Mouse (Mus musculus): ENCODE measurements at regions not wholly inside any gene's neighbourhood (a gene's known extent, or its start where the extent isn't known, plus 50 kb on each side); places are given as distances from the start of the nearest gene placed in this dataset.

DNA sequence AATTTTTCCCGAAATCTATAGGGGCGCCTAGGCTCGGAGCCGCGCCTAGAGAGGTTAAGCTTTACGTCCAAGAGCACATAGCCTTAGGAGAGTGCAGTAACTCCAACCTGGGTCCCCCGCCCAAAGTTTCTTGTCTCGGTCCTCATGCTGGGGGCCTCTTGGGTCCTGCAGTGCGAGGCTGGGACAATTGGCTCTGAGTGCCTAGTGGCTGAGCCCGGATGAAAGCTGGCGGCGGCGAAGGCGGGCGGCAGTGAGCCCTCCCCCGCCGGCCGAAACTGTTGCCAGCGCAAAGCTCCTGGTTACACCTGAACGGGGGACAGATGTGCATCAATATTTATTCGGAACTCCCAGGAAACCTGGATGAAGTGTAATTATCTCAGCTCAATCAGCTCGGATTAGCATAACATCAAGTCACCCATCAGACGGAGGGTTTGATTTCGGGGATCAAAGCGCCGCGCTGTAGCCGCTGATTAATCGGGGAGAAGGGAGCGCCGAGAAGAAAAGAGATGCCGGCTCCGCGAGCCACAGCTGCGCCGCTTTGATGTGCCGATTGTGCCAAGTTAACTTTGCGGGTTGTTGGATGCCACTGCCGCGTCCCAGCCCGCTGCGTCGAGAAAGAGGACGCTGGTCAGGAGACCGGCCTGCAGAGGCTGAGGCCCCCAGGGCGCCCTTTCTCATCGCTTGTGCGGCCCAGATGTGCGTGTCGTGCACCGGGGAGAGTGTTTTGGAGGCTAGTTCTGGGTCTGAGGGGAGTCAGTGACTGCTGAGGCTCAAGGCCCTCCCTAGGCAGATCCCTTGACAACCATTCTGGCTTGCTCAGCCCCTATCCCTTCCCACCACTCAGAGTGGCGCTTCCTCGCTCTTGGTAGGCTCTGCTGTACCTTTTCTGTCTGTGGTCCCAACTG, 123.7 kb upstream of the 4931429L15Rik start:
- DNase-seq: no peak

DNA sequence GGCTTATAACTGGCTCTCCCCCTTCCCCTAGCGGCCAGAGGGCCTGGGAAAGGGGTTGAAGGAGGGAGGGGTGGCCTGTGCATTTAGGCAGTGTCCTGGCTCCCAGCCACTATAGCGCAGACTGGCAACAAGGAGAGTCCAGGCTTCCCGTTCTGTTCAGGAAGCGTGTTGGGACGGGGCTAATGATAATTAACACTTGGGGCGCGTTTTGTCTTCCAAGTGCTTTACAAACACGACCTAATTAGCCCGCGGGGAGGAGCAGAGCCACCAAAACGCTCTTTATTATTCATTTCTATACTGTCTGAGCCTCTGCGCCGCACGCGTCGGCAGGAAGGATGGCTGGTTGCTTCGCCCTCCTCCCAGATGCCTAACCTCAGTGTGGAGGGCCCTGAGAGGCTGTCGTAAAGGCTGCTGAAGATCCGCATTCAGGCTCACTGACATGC, 123.0 kb upstream of the 4931429L15Rik start:
- DNase-seq: peak in 1 of 2 experiments; percentile 11

DNA sequence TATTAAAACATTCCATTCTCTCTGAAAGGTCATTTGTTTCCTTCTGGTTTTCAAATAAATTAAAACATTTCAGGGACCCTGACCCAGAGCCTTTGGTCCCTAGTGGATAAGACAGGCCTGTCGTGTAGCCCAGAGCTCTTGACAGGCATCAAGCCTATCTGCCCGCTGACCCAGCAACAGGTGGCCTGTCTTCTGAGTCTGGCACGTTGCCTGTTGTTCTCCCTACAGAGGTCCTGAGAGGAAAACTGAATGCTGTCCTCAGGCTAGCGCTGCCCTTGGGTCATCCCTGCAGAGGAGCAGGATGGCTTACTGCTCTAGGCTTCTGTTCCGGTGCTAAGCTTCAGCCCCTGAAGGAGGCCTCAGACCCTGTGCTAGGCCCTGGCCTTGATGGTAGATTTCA, 120.4 kb upstream of the 4931429L15Rik start:
- DNase-seq: peak; percentile 21

GRCm38 (mm10) chr9:46434700-46435099, 114.9 kb upstream of the 4931429L15Rik start:
- peak; percentile 55 to 69 for DNase-seq

DNA sequence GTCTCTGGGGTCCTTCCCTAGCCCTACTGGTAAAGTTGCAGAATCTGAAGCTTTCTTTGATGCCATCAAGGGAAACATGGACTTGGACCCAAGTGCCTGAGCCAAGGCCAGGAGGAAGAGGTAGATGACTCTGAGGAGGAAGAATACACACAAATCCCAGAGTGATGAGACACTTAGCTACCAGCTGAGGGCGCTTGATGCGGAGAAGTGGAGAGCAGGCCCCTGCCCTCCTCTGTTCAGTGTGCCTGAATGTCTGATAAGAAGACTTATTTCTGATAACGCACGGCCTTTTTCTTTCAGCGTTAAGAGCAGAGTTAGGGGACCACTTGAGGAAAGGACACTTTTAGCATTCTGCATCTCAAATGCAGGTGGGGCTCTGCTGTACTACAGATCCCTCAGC, 113.9 kb upstream of the 4931429L15Rik start:
- no peak for DNase-seq

- no peak for DNase-seq
These were observed 111.3 kb upstream of the 4931429L15Rik start for GRCm38 (mm10) chr9:46431053-46431452.

GRCm38 (mm10) chr9:46423184-46423967, 103.6 kb upstream of the 4931429L15Rik start:
- DNase-seq: no peak

GRCm38 (mm10) chr9:46421688-46422274, 102.0 kb upstream of the 4931429L15Rik start:
- DNase-seq: no peak

DNA sequence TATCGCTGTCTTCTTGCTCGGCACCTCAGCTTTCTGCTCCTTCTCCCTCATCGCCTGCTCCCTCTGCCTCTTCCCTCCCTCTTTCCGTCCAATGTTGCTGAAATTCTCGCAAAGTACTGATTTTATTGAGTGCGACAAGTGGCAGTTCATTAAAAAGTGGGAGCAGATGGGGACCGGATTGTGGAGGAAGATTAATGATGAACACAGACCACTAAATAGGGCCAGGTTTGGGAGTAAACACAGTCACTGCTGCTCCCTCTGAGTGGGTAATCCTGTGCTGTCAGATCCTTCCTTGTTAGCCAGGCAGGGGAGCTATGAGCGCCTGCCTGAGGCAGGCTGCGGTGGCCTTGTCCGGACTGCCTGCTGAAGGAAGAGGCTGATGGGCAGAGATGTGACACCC, 91.9 kb upstream of the 4931429L15Rik start:
- DNase-seq: no peak

DNA sequence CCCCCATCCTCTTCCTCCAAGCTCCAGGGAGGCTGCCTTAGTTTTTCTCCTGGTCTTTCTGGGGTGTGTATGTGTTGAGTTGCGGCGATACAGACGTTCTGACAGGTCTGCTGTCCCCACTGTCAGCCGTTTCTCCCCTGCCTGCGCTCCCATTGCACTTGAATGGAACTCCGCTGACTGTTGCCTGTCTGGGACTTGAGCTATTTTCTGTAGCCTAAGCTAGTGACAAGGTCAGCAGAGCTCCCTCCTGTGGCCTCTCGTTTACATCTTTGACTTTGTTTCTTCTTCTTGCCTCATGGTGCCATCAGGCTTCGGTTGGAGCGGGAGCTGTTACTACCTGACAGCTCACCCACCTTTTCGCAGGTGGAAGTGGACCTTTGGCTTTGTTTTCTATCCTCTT, 89.0 kb upstream of the 4931429L15Rik start:
- DNase-seq: no peak

- no peak for DNase-seq
These were observed 86.8 kb upstream of the 4931429L15Rik start for GRCm38 (mm10) chr9:46406606-46407005.

GRCm38 (mm10) chr9:46396591-46396990, 76.8 kb upstream of the 4931429L15Rik start:
- DNase-seq: peak; percentile 24 to 40

DNA sequence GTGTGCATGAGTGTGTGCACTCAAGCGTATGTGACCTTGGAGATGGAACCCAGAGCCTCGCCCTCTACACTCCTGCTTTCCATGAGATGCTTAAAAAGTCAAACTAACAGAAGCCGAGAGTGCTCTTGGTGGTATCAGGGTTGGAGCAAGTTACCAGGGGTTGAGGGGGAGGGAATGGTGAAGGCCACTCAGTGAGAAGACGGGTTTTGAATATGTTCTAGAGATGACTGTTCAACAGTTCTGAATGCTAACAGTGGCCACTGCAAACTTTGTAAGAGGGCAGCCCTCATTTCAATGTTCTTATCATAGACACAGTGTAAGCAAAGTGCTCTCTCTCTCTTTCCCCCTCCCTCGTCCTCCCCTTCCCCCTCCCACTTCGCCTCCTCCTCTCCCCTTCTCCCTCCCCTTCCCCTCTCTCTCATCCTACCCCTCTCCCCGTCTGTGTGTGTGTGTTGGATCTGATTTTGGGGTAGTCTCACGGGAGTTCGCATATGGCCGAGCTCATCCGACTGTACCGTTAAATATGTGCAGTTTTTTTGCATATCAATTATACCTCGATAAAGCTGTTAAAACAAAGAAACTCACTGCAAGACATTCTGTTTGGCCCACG, 75.5 kb upstream of the 4931429L15Rik start:
- no peak for DNase-seq

- no peak for DNase-seq
These were observed 74.5 kb upstream of the 4931429L15Rik start for GRCm38 (mm10) chr9:46394239-46394638.

GRCm38 (mm10) chr9:46392641-46393321, 73.0 kb upstream of the 4931429L15Rik start:
- peak; percentile 83 for DNase-seq

GRCm38 (mm10) chr9:46389741-46390140, 70.0 kb upstream of the 4931429L15Rik start:
- DNase-seq: no peak

GRCm38 (mm10) chr9:46388677-46389676, 69.2 kb upstream of the 4931429L15Rik start:
- DNase-seq: no peak

DNA sequence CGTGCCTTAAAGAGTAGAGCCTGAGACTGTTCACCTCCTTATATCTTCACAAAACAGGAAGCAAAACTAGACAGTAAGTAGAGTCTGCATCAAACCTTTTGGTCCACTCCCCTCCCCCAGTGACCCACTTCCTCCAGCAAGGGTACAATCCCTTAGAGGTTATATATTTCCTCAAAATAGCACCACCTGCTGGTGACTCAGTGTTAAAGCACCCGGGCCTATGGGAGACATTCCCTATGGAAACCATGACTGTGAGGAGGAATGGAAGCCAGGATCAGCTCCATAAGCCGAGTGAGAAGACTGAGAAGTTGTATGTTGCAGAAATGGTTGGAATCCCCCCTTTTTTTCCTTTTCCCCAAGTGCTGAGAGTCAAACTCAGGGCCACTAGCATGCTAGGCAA, 66.5 kb upstream of the 4931429L15Rik start:
- no peak for DNase-seq

DNA sequence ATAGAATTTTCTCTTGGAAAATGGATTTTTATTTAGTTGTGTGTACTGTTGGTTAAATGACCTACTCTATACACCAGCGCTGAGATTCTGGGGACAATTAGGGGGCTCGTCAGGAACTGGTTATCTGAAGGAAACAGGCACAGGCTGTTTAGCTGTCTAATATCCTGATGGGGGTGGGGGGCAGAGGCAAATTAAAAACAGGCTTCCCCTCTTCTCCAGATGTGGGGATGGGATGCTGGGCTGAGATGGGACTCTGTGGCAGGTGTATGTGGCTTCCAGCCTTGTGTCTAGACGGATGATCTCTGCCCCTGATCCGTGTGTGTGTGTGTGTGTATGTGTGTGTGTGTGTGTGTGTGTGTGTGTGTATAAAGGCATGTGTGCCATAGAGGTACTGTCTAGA, 61.6 kb upstream of the 4931429L15Rik start:
- no peak for DNase-seq

DNA sequence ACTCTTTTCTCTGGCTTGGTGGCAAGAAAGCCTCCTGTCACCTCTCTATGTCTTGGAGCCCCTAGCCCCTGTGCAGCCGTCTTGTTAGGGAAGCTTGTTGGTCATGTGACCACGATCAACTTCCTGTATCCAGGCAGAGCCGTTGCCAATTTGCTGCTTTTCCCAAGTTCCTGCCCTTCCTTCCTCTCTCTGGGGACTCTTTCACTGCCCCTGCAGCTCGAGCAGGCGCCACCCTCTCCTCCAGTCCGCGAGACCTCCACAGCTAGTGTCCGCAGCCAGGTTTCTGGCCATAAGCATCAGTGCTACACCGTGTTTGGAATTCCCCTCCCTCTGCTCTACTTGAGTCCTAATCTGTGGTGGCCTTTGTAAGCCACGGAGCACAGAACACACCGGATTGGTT, 59.7 kb upstream of the 4931429L15Rik start:
- no peak for DNase-seq

GRCm38 (mm10) chr9:46378339-46378738, 58.6 kb upstream of the 4931429L15Rik start:
- no peak for DNase-seq

Data from cerebellum, postnatal 36 days (tissue).